Mouse (Mus musculus): Measurements from ENCODE around the gene Sox15.

Sox15 gene

DNA sequence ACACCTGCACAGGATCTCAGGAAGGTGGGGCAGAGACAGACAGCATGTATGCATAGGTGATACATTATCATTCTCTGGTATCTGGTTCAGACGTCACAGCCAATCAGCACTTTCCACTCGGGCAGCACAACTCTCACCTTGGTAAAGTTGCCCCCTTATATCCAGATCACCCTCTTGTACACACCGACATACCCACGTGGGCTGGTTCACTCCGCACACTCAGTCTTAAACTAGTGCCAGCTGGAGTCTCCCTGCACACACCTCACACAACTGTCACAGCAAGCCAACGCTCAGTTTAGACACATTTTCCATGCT lies 39.9 kb downstream of the Sox15 start:
- CTCF ChIA-PET: interaction anchor here in 1 of 4 experiments (0.8 to 2.0 kb wide), 2 partner anchors 10 to 62 kb away, joined by 3 to 4 read pairs; partner anchors contain the start of genes Fxr2 and Tnfsf13
- POLR2A ChIA-PET: interaction anchor here in 2 of 4 experiments (0.8 to 9.5 kb wide), 11 partner anchors 8 to 29 kb away, joined by 3 to 154 read pairs (median 7); partner anchors contain the start of genes Senp3 (in 2 of the 2), Tnfsf13 (in 2 of the 2) and Cd68 (in 1 of the 2)

DNA sequence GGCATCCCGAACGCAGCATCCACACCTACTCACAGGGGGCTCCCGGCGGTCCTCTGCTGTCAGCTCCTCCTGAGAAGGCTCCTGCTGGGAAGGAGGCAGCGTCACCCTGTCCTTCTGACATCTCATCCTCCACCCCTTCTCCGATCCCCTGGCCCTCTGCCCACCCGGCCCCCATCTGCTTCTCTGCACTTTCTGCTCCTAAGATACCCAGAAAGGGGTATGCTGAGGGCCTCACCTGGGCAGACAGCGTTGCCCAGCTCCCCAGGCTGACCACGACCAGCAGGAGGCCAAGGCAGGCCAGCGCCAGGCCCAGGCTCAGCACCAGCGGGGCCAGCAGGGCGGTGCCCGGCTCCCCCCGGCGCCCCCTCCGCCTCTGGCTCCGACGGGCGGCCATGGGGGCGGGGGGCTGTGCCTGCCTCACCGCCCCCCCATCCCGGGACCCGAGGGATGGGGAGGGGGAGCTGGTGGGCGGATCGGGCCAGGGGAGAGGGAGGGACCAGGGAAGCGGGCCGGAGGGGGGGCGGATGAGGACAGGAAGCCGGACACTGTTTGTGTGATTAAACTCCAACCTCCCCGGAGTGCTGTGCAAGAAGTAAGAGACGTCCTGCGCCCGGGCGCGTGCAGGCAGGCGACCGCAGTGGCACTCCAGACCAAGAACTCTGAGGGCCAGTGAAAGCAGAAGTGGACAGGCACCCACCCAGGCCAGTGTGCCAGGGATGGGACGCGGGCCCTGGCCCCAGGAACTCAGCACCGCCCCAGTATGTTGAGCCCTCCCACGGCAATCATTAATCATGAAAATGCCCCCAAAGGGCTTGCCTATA lies 40.5 kb downstream of the Sox15 start, which contains the start of the genes Tnfsf12 and Tnfsfm13:
Gene Tnfsf12 (minus strand): TSS at position 489 of the 821 bp plus-strand sequence.
Gene Tnfsfm13 (minus strand): TSS at position 738 of the 821 bp plus-strand sequence.
- ChIA-PET CTCF (interaction anchor here in 1 of 4 experiments (0.8 to 2.0 kb wide), 3 partner anchors 11 to 63 kb away, joined by 3 to 4 read pairs (median 4); partner anchors contain the start of genes Fxr2 and Tnfsf13), POLR2A (interaction anchor here in 3 of 4 experiments (0.6 to 9.5 kb wide), 15 partner anchors 9 to 74 kb away, joined by 3 to 154 read pairs (median 5); partner anchors contain the start of genes Senp3 (in 2 of the 3), Tnfsf13 (in 2 of the 3), Cd68 (in 1 of the 3) and Sat2 (in 1 of the 3))

DNA sequence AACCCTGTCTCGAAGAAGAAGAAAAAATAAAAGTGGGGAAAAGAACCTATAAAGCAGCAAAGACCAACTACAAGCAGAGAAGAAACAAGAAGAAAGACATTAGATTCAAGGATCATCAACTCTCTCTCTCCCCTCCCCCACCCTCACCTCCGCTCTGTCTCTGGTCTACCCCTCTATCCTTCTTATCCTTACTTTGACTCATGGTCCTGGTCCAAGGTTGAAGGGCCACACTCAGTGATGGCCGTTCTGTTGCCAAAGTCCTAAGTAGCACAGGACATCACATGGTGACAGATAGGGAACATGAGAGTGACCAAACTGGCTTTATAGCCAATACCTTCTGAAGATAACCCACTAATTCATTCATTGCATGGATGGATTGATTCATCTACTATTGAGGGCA lies 42.3 kb downstream of the Sox15 start:
- ChIA-PET POLR2A (interaction anchor here in 3 of 4 experiments (3.9 to 24.5 kb wide), 5 partner anchors 12 to 19 kb away, joined by 14 to 672 read pairs (median 132); partner anchors contain the start of genes Senp3 (in 2 of the 3), Eif4a1 (in 1 of the 3) and Tnfsf13 (in 1 of the 3)), CTCF (no interaction called here)

DNA sequence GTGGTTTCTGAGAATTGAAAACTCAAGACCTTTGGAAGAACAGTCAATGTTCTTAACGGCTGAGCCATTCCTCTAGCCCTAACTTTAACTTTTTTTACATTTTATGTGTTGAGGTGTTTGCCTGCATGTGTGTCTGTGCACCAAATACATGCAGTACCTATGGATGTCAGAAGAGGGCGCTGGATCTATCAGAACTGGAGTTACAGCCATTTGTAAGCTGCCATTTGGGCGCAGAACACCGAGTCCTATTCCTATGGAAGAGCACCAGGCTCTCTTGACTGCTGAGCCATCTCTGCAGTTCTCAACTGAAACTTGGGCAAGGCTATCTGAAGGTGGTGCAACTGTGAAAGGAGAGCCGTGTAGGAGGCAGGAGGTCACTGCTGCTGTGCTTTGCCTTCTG lies 43.5 kb downstream of the Sox15 start:
- CTCF ChIA-PET: interaction anchor here in 3 of 4 experiments (0.5 to 3.9 kb wide), 19 partner anchors 9 to 253 kb away, joined by 3 to 16 read pairs (median 4); partner anchors contain the start of genes Senp3 (in 1 of the 3) and Sox15 (in 1 of the 3)
- POLR2A ChIA-PET: interaction anchor here in 3 of 4 experiments (0.6 to 24.5 kb wide), 26 partner anchors 8 to 604 kb away, joined by 3 to 672 read pairs (median 10); partner anchors contain the start of genes Senp3 (in 3 of the 3), Cd68 (in 2 of the 3), Mpdu1 (in 2 of the 3) and Sox15 (in 2 of the 3)

DNA sequence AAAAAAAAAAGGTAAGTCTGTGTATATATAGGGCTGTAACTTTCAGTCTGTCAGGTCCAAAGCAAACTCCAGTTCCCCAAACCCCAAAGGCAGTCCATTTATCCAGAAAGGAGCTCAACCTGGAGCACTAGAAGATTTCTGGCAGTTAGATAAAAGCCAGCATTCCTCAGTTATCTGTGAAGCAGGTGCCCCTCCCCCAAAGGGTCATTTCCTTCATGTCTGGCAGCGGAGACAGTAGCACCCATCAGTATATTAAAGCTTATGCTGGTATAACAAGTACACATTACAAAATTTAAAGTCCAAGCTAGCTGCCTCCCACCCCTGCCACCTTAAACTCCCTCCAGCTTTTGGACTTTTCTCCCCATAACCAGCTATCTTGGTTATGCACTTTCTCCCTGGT lies 44.5 kb downstream of the Sox15 start:
- POLR2A ChIA-PET: interaction anchor here (0.6 to 24.5 kb wide), 43 partner anchors 7 to 826 kb away, joined by 3 to 672 read pairs (median 5); partner anchors contain the start of genes Senp3 (in 3 of the 4), Tnfsf13 (in 3 of the 4), Trp53 (in 3 of the 4) and Wrap53 (in 3 of the 4)
- CTCF ChIA-PET: interaction anchor here (0.6 to 3.9 kb wide), 20 partner anchors 9 to 288 kb away, joined by 3 to 16 read pairs (median 4); partner anchors contain the start of genes Sox15 (in 1 of the 4) and Tnfsf13 (in 1 of the 4)

DNA sequence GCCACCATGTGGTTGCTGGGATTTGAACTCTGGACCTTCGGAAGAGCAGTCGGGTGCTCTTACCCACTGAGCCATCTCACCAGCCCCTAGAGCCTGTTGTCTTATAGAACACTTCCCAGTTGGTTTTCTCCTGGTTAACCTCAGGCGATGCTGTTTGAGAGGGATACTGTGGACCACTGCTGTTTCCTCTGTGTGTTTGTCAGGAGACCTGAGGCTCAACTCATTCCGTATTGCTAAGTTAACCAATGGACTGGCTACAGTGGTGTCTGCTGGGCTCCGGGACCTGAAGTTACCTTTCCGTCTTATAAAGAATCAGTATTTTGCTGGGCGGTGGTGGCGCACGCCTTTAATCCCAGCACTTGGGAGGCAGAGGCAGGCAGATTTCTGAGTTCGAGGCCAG lies 47.8 kb downstream of the Sox15 start:
- ChIA-PET CTCF (interaction anchor here (0.6 to 1.3 kb wide), 6 partner anchors 10 to 435 kb away, joined by 3 to 9 read pairs (median 6); no protein-coding TSS in a partner anchor), POLR2A (interaction anchor here (0.5 to 24.5 kb wide), 26 partner anchors 7 to 584 kb away, joined by 3 to 672 read pairs (median 26); partner anchors contain the start of genes Tnfsf13 (in 3 of the 4), Trp53 (in 3 of the 4), Wrap53 (in 3 of the 4) and Cd68 (in 2 of the 4))

DNA sequence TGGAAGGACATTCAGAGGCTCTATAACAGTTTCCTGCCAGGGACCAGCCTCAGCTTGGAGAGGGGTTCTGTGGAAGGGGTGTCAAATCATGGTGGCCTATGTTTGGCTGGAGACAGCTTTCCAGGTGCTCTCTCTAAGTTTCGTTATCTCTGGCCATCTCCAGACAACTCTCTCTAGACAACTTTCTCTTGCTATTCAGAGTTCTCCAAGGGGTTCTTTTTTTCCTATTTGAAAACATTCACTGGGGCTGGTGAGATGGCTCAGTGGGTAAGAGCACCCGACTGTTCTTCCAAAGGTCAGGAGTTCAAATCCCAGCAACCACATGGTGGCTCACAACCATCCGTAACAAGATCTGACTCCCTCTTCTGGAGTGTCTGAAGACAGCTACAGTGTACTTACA lies 48.3 kb downstream of the Sox15 start:
- ChIA-PET CTCF (interaction anchor here (0.6 to 2.5 kb wide), 13 partner anchors 10 to 912 kb away, joined by 3 to 12 read pairs (median 4); partner anchors contain the start of genes Fxr2 (in 2 of the 4) and Tnfsf13 (in 1 of the 4)), POLR2A (interaction anchor here (0.6 to 24.5 kb wide), 34 partner anchors 9 to 799 kb away, joined by 3 to 672 read pairs (median 6); partner anchors contain the start of genes Tnfsf13 (in 3 of the 4), Trp53 (in 3 of the 4), Wrap53 (in 3 of the 4) and Cd68 (in 2 of the 4))

DNA sequence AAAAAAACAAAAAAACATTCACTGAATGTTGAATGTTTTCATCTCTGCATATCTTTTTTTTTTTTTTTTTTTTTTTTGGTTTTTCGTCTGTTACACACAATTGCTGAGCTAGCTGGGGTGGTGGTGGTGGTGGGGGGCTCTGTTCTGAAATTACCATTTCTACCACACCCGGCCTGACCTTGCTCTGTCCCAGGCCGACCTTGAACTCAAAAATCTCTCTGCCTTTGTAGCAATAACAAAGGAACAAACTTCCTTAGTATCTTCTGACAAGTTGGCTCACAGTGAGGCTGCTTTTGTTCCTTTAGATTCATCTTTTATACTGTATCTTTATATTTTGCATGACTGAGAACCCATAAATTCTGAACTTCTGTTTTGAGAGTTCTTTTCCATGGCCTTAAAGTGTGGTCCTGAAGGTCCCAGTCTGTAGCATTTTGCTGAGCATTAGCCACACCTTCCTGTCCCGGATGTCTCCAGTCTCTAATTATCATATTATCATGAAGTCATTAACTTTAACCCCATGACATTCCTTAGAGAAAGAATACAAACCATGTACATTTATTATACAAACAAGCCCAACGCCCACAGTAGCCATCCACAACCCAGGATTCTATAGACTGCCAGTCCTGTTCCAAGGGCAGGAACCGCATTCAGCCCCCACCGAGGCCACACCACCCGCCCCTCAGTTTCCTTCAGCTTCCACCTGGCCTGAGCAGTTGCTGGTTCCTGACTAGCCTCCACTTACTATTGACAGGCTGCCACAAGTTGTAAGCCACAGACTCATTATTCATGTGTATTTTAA lies 48.9 kb downstream of the Sox15 start:
- CTCF ChIA-PET: interaction anchor here (0.6 to 2.5 kb wide), 13 partner anchors 11 to 911 kb away, joined by 3 to 12 read pairs (median 4); partner anchors contain the start of genes Fxr2 (in 2 of the 4) and Tnfsf13 (in 1 of the 4)
- POLR2A ChIA-PET: interaction anchor here (0.6 to 24.5 kb wide), 49 partner anchors 8 to 799 kb away, joined by 3 to 672 read pairs (median 5); partner anchors contain the start of genes Senp3 (in 4 of the 4), Cd68 (in 3 of the 4), Tnfsf13 (in 3 of the 4) and Trp53 (in 3 of the 4)

DNA sequence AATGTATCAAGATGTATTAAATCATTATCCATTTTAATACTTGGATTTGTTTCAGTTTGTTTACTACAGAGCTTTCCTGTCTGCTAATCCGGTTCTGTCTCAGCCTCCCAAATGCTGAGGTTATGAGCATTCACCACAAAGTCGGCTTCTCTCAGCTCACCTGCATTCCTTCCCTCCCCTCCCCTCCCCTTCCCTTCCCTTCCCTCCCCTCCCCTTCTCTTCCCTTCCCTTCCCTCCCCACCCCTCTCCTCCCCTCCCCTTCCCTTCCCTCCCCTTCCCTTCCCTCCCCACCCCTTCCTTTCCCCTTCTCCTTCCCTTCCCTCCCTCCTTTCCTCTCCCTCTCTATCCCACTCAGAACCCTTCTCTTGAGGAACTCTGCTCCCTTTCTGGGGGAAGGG lies 49.5 kb downstream of the Sox15 start:
- ChIA-PET POLR2A (interaction anchor here (0.6 to 24.5 kb wide), 33 partner anchors 9 to 604 kb away, joined by 3 to 672 read pairs (median 9); partner anchors contain the start of genes Senp3 (in 4 of the 4), Cd68 (in 3 of the 4), Mpdu1 (in 3 of the 4) and Tnfsf13 (in 3 of the 4)), CTCF (interaction anchor here in 3 of 4 experiments (0.6 to 2.5 kb wide), 4 partner anchors 11 to 307 kb away, joined by 4 to 8 read pairs (median 6); partner anchors contain the start of gene Tmem88 (in 1 of the 3))
